Mouse (Mus musculus): ENCODE measurements around the gene Fryl.

DNA sequence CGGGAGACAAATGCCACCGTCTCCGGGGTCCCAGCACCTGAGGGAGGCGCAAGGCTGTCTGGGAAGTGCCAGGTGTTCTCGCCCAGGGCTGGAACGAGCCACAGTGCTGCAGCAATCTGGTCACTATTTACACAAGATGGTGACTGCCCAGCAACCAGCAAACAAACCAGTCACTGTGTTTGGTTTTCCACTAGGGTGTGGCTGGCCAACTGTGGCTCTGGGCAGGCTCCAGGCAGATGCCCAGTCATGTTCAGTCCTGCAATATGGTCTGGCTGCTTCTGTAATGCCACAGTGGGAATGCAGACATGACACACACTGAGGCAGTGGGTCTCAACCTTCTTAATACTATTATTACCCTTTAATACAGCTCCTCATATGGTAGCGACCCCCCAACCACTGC lies 152.8 kb downstream of the Fryl start:
- no peak for TF ChIP-seq GATA1 (IDR thresholded peaks at IDR 0.05; ENCODE audit: low read length)
- TF ChIP-seq TAL1 (IDR thresholded peaks at IDR 0.05; ENCODE audit: low read length) = no peak

Measured in erythroblast, embryonic 14.5 days (primary cell).